Mouse (Mus musculus): ENCODE measurements at regions not wholly inside any gene's neighbourhood (a gene's known extent, or its start where the extent isn't known, plus 50 kb on each side); places are given as distances from the start of the nearest gene placed in this dataset.
"Not testable (repeated sequence)": the region's sequence is repeated elsewhere in the genome, so short reads cannot be mapped to it uniquely, and the experiment has no call there.

DNA sequence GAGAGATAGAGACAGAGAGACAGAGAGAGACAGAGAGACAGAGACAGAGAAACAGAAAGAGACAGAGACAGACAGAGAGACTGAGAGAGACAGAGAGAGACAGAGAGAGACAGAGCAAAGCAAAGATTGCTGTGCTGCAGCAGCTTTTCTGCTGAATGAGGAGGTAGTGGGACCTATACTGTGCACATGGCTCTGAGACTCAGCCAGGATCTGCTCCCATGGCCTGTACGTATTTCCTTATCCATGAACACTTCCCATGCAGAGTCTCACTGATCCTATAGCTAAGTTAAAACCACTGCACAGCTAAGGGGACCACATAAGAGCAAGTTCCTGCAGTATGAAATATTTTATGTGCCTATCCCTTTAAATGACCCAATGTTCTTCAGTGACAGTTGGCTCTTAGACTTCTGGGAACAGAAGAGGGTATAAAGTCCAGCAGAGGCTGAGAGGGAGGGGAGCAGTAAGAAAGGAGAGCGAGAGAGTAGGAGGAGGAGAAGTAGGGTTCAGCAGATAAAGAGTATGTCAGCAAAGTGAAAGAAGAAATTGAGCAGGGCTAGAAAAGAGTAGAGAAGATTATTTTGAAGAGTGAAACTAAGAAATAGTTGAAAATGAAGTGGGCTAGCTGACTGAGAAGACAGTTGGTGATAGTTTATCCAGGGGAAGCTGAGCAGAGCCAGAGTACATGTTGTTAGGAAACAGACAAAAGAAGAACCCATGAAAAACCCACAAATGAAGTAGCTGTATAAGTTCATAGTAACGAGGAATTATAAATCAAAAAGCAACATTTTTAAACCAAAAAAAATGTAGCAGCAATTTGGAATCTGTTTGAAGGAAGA, 61.4 kb upstream of the Ptger2 start:
- not testable (repeated sequence) for H3K27me3 ChIP-seq (ENCODE audit: control insufficient read depth, insufficient read depth, low read length); H3K4me3 ChIP-seq (ENCODE audit: low read depth, low read length); DNase-seq (ENCODE audit: low spot score); H3K4me2 ChIP-seq (replicated peaks; ENCODE audit: low read depth); H3K36me3 ChIP-seq (ENCODE audit: control insufficient read depth, insufficient read depth, low read length); H3K9me3 ChIP-seq (ENCODE audit: control insufficient read depth, low read length); H3K27ac ChIP-seq (replicated peaks); H3K4me1 ChIP-seq (replicated peaks; ENCODE audit: control insufficient read depth, insufficient read depth); H3K9ac ChIP-seq (ENCODE audit: low read length)
- WGBS: 53% methylated on average over 3 of the region's 3 CpGs
- peak; percentile 35; the same call in 1 of the 2 replicates for ATAC-seq (ENCODE audit: low FRiP score, low TSS enrichment)

DNA sequence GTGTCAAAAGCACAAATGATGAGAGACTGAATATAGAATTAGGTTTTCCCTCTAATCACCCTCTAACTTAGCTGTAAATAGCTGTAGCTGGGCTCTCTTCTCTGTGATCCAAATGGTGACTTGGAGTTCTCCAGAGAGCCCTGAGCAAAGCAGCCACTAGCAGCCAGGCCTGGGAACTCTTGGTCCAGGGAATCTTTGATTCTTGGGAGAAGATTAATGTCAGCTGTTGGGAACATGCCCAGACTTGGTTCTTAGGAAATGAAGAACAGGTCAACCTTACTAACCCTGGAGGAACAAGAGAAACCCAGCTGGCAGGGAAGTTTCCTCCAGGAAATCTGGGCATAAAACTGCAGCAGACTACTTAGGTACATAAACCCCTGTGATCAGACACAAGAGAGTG, 62.6 kb upstream of the Ptgdr start:
- H3K27ac ChIP-seq (replicated peaks); H3K27me3 ChIP-seq (ENCODE audit: control insufficient read depth, insufficient read depth, low read length); H3K9me3 ChIP-seq (ENCODE audit: control insufficient read depth, low read length); ATAC-seq (ENCODE audit: low FRiP score, low TSS enrichment); H3K4me3 ChIP-seq (ENCODE audit: low read depth, low read length); H3K4me2 ChIP-seq (replicated peaks; ENCODE audit: low read depth); H3K4me1 ChIP-seq (replicated peaks; ENCODE audit: control insufficient read depth, insufficient read depth); H3K9ac ChIP-seq (ENCODE audit: low read length); DNase-seq (ENCODE audit: low spot score); H3K36me3 ChIP-seq (ENCODE audit: control insufficient read depth, insufficient read depth, low read length): not testable (repeated sequence)

DNA sequence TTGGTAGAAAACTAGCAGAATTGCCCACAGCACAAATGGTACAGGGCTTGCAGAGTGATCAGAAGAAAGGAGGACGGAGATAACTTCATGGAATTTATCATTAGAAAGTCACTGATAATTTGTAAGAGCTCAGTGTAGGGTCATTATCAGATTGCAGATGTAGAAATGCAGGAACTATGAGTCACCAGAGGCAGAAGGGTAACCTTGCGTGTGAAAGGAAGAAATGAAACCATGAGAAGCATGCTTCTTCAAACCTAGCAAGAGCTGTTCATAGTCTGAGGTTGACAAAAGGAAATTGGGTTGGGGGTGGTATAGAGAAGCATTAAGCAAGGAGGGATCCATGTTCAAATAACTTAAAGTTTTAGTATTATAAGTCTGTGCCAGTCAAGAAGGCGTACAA, 60.2 kb upstream of the Ptgdr start:
- DNase-seq (ENCODE audit: low spot score) (no peak), ATAC-seq (ENCODE audit: low FRiP score, low TSS enrichment) (no peak)
- WGBS: 82% methylated on average over 3 of the region's 3 CpGs
- no peak overlapping the region for H3K4me2 ChIP-seq (replicated peaks; ENCODE audit: low read depth)
- H3K27ac ChIP-seq (replicated peaks): no peak overlapping the region
- H3K27me3 ChIP-seq (ENCODE audit: control insufficient read depth, insufficient read depth, low read length): no peaks in the 10 kb centered on the region
- H3K36me3 ChIP-seq (ENCODE audit: control insufficient read depth, insufficient read depth, low read length): no peaks in the 10 kb centered on the region
- H3K9ac ChIP-seq (ENCODE audit: low read length): no peak overlapping the region
- no peaks in the 10 kb centered on the region for H3K4me1 ChIP-seq (replicated peaks; ENCODE audit: control insufficient read depth, insufficient read depth)
- H3K9me3 ChIP-seq (ENCODE audit: control insufficient read depth, low read length): no peaks in the 10 kb centered on the region
- no peak overlapping the region for H3K4me3 ChIP-seq (ENCODE audit: low read depth, low read length)
- TF ChIP-seq CTCF (IDR thresholded peaks at IDR 0.05; ENCODE audit: low read depth): no peak

DNA sequence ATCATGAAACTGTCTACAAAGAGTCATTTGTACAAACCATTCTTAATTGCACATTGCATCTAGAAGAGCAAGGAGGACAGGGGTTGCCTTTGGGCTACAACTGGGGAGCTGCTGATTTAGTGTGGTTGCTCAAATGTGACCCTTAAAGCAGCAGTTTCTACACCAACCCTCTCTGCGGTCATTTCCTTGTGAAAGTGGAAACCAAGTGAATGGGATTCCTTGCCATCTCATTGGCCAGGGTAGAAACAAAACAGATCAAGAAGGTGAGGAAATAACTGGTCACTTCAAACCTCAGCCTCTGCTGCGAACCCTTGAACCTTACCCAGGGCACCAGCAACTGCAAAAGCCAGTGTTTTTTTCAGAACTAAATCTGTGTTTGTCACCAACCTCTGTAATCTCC, 56.5 kb upstream of the Ptgdr start:
- Histone ChIP-seq H3K9me3 (ENCODE audit: control insufficient read depth, low read length) (no peaks in the 10 kb centered on the region), H3K9ac (ENCODE audit: low read length) (no peak overlapping the region), H3K27me3 (ENCODE audit: control insufficient read depth, insufficient read depth, low read length) (no peaks in the 10 kb centered on the region), H3K4me3 (ENCODE audit: low read depth, low read length) (no peak overlapping the region), H3K4me1 (replicated peaks; ENCODE audit: control insufficient read depth, insufficient read depth) (no peaks in the 10 kb centered on the region), H3K4me2 (replicated peaks; ENCODE audit: low read depth) (no peak overlapping the region), H3K27ac (replicated peaks) (no peak overlapping the region), H3K36me3 (ENCODE audit: control insufficient read depth, insufficient read depth, low read length) (no peaks in the 10 kb centered on the region)
- DNase-seq (ENCODE audit: low spot score) (no peak), ATAC-seq (ENCODE audit: low FRiP score, low TSS enrichment) (no peak)
- no peak for TF ChIP-seq CTCF (IDR thresholded peaks at IDR 0.05; ENCODE audit: low read depth)
- TF ChIP-seq EP300 (optimal IDR thresholded peaks at IDR 0.05): no peak
- WGBS: 95% methylated on average over 2 of the region's 2 CpGs

DNA sequence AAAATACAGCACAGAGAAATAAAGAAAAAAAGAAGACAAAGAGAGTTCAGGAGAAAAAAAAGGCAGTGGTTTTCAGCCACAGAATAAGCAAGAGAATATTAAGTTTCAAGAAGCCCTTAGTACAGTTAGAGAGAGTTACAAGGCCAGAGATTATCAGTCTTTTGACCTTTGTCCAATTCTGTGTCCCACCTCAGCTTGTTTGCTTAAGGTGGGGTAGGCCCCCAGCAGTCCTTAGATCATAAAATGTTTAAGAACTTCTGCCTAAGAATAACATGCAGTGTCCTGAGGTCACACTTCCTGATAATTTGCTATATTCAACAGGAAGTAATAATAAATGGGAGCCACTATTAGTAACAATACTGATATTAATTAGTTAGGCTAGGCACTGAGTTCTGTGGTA, 53.6 kb upstream of the Ptgdr start:
- Histone ChIP-seq H3K36me3 (ENCODE audit: control insufficient read depth, insufficient read depth, low read length) (no peaks in the 10 kb centered on the region), H3K4me1 (replicated peaks; ENCODE audit: control insufficient read depth, insufficient read depth) (no peaks in the 10 kb centered on the region), H3K27ac (replicated peaks) (no peak overlapping the region), H3K4me3 (ENCODE audit: low read depth, low read length) (no peak overlapping the region), H3K27me3 (ENCODE audit: control insufficient read depth, insufficient read depth, low read length) (no peaks in the 10 kb centered on the region), H3K4me2 (replicated peaks; ENCODE audit: low read depth) (no peak overlapping the region), H3K9me3 (ENCODE audit: control insufficient read depth, low read length) (no peaks in the 10 kb centered on the region), H3K9ac (ENCODE audit: low read length) (no peak overlapping the region)
- DNase-seq (ENCODE audit: low spot score): no peak
- no peak for ATAC-seq (ENCODE audit: low FRiP score, low TSS enrichment)
- TF ChIP-seq CTCF (IDR thresholded peaks at IDR 0.05; ENCODE audit: low read depth) (no peak), EP300 (optimal IDR thresholded peaks at IDR 0.05) (no peak)

All from stomach, postnatal 0 days (tissue).